18 mouse cellular contexts compared by ENCODE assay signal in the genomic region with DNA sequence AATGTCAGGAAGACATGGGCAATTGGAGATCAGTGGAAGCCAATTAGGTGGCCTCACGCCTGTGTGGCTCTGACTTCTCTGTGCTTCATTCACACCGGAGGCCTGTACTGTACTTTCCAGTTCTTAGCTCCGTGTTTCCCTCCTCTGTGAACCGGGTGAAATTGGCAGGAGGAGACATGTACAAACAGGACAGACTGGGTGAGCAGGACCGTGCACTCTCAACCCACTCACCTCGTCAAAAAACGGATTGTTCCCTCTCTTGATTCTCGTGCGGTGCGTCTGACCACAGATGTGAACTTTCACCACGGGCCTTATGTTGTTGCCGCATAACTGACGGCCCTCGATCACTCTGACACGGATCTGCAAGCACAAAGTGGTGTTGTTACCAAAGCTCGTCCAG.
"Had no signal": no experiment of that assay in that cellular context is flagged by ENCODE, and none has a peak within 500 bp of the region (broad histone marks: within the 10 kb centered on the region; RNA-seq: fewer than 3 reads in every experiment).

No protein-coding gene starts in this region.

- H3K9me3 ChIP-seq: limb, embryonic 12.5 days; liver, embryonic 13.5 days; midbrain, embryonic 15.5 days; neural tube, embryonic 12.5 days had no signal

- DNase-seq: kidney, adult 9 months; kidney, postnatal 36 days; layer of hippocampus, adult 9-11 months; layer of hippocampus, postnatal 36 days; liver; liver, embryonic 13.5 days; liver, postnatal 0 days; thymus, adult 2 months; thymus, postnatal 36 days had no signal

- ATAC-seq: inflammation-experienced regulatory T-cells, adult 6 months; intestine, postnatal 0 days; liver, postnatal 0 days; midbrain, embryonic 15.5 days had no signal

- H3K4me2 ChIP-seq: limb, embryonic 12.5 days; liver, embryonic 13.5 days; midbrain, embryonic 11.5 days; midbrain, embryonic 15.5 days; neural tube, embryonic 12.5 days had no signal

- H3K27me3 ChIP-seq: limb, embryonic 12.5 days; liver, embryonic 13.5 days; midbrain, embryonic 15.5 days; neural tube, embryonic 12.5 days had no signal

- H3K4me3 ChIP-seq: limb, embryonic 12.5 days; liver, embryonic 13.5 days; megakaryocyte, embryonic 14.5 days; midbrain, embryonic 15.5 days; neural tube, embryonic 12.5 days had no signal

- H3K27ac ChIP-seq: kidney, postnatal 0 days; limb, embryonic 12.5 days; liver, embryonic 13.5 days; macrophage; midbrain, embryonic 15.5 days; neural tube, embryonic 12.5 days had no signal

- H3K36me3 ChIP-seq: limb, embryonic 12.5 days; liver, embryonic 13.5 days; midbrain, embryonic 15.5 days; neural tube, embryonic 12.5 days had no signal

- H3K4me1 ChIP-seq: limb, embryonic 12.5 days; liver, embryonic 13.5 days; megakaryocyte, embryonic 14.5 days; midbrain, embryonic 15.5 days; neural tube, embryonic 12.5 days had no signal

- H3K9ac ChIP-seq: limb, embryonic 12.5 days; liver, embryonic 13.5 days; liver, postnatal 0 days; midbrain, embryonic 15.5 days; neural tube, embryonic 12.5 days had no signal
